Mouse (Mus musculus) lung, postnatal 0 days (tissue): ENCODE data around the gene Bbs1. TPM values are rescaled to one million over a fixed set of nuclear protein-coding genes. Genes with fewer than 3 reads are reported as not detected.
"Not testable (repeated sequence)": the region's sequence is repeated elsewhere in the genome, so short reads cannot be mapped to it uniquely, and the experiment has no call there.

Experiments used
- ATAC-seq: fragments of 200-750 bp; cut with Nextera tagmentation; 2 replicates; pipeline ENCODE4 v1.8.0; 2017; ENCODE audit warnings: moderate library complexity
- DNase-seq: peaks from one replicate; pipeline ENCODE4 v3.0.0-alpha.2; 2016; ENCODE audit warnings: low spot score
- H3K27ac ChIP-seq: fragments of 300-500 bp; sonication (generic); 2 replicates; pipeline ENCODE4 v1.5.1; 2014; ENCODE audit warnings: antibody characterized with exemption, mild to moderate bottlenecking, low read length, mixed read lengths
- H3K27me3 ChIP-seq: fragments of 300-500 bp; sonication (generic); replicated peaks from 2 replicates; pipeline ENCODE4 v1.6.1; 2014; ENCODE audit warnings: low read length, mixed read lengths; ENCODE audit not compliant: insufficient read depth
- H3K36me3 ChIP-seq: fragments of 300-500 bp; sonication (generic); 2 replicates; pipeline ENCODE4 v1.6.1; 2014; ENCODE audit warnings: low read length, mixed read lengths; ENCODE audit not compliant: insufficient read depth
- H3K4me1 ChIP-seq: fragments of 300-500 bp; sonication (generic); 2 replicates; pipeline ENCODE4 v1.6.1; 2014; ENCODE audit warnings: antibody characterized with exemption, low read depth, low read length, mixed read lengths; ENCODE audit not compliant: insufficient read depth
- H3K4me2 ChIP-seq: fragments of 300-500 bp; sonication (generic); replicated peaks from 2 replicates; pipeline ENCODE4 v1.6.1; 2014; ENCODE audit warnings: low read depth, mild to moderate bottlenecking, low read length, moderate library complexity, mixed read lengths
- H3K4me3 ChIP-seq: fragments of 300-500 bp; sonication (generic); 2 replicates; pipeline ENCODE4 v1.5.1; 2014; ENCODE audit warnings: low read depth, low read length
- H3K9ac ChIP-seq: fragments of 300-500 bp; sonication (generic); replicated peaks from 2 replicates; pipeline ENCODE4 v1.6.1; 2014; ENCODE audit warnings: low read depth, mild to moderate bottlenecking
- H3K9me3 ChIP-seq: fragments of 300-500 bp; sonication (generic); 2 replicates; pipeline ENCODE4 v1.6.1; 2016; ENCODE audit warnings: low read length, mixed read lengths
- CTCF ChIP-seq: IDR thresholded peaks from 2 replicates; pipeline ENCODE4 v1.5.1; 2016; ENCODE audit warnings: antibody characterized with exemption, mild to moderate bottlenecking
- EP300 ChIP-seq: IDR thresholded peaks from 2 replicates; pipeline ENCODE4 v1.6.1; 2016; ENCODE audit warnings: antibody characterized with exemption, mild to moderate bottlenecking, control low read depth
- WGBS: fragments of 180-500 bp; shearing (Covaris S2); extraction: QIAGEN DNeasy Blood & Tissue Kit; methylation state at CpG from one replicate; pipeline ENCODE4 v1.1.7; 2014; 5-methylcytosine and 5-hydroxymethylcytosine counted together
- polyA plus RNA-seq: library from polyadenylated mRNA; unstranded; fragments of >200 nt; fragmentation: Nextera tagmentation; extraction: Ambion mirVana; gene quantifications from 2 replicates; pipeline ENCODE4 v1.2.1, GENCODE M21; 2015

Gene Bbs1
- polyA plus RNA-seq = 1.6 and 1.9 TPM in 2 replicates

GRCm38 (mm10) chr19:4905979-4906794, at the start of gene Bbs1:
Gene Bbs1, minus strand, starts transcription at chr19:4906628.
- Histone ChIP-seq H3K4me1 (no peaks in the 10 kb centered on the region), H3K9me3 (no peaks in the 10 kb centered on the region), H3K27me3 (no peaks in the 10 kb centered on the region), H3K4me2 (peak within 1 kb of the TSS; percentile 69), H3K36me3 (peaks cover 17% of the 10 kb centered on the region; the same call in 1 of the 2 replicates), H3K27ac (no peak within 1 kb of the TSS), H3K9ac (0 out of 2 replicates have a peak within 1 kb of the TSS, but pooled peaks have one; percentile 24), H3K4me3 (peak within 1 kb of the TSS; percentile 58)
- peak; percentile 71 for ATAC-seq
- 7% methylated on average over 31 of the region's 31 CpGs for WGBS
- DNase-seq = peak; percentile 84
- TF ChIP-seq CTCF = no peak
- 0 out of 2 replicates have a peak, but pooled peaks have one; percentile 14 for TF ChIP-seq EP300

- H3K4me1 ChIP-seq, H3K4me2 ChIP-seq, H3K4me3 ChIP-seq, H3K9ac ChIP-seq, H3K9me3 ChIP-seq, ATAC-seq, H3K36me3 ChIP-seq, H3K27me3 ChIP-seq, DNase-seq, H3K27ac ChIP-seq: not testable (repeated sequence)
- 76% methylated on average over 9 of the region's 9 CpGs for WGBS
Measured at GRCm38 (mm10) chr19:4948641-4949040, 42.2 kb upstream of the Bbs1 start.

- DNase-seq (no peak), ATAC-seq (no peak)
- no peaks in the 10 kb centered on the region for H3K9me3 ChIP-seq
- 48% methylated on average over 6 of the region's 6 CpGs for WGBS
- TF ChIP-seq CTCF (no peak), EP300 (no peak)
- H3K27ac ChIP-seq = no peak overlapping the region
- H3K9ac ChIP-seq = no peak overlapping the region
- H3K4me1 ChIP-seq = peaks cover 6% of the 10 kb centered on the region; the same call in 1 of the 2 replicates
- H3K4me3 ChIP-seq = no peak overlapping the region
- no peaks in the 10 kb centered on the region for H3K27me3 ChIP-seq
- H3K36me3 ChIP-seq = no peaks in the 10 kb centered on the region
- no peak overlapping the region for H3K4me2 ChIP-seq
Measured at GRCm38 (mm10) chr19:4945540-4945939, 39.1 kb upstream of the Bbs1 start.

- no peaks in the 10 kb centered on the region for H3K36me3 ChIP-seq
- 2% methylated on average over 13 of the region's 13 CpGs for WGBS
- peak; percentile 84 for DNase-seq
- H3K4me2 ChIP-seq = peak overlapping the region; percentile 86
- H3K9me3 ChIP-seq = no peaks in the 10 kb centered on the region
- peaks cover 6% of the 10 kb centered on the region; the same call in 1 of the 2 replicates for H3K4me1 ChIP-seq
- TF ChIP-seq EP300 (no peak), CTCF (no peak)
- no peaks in the 10 kb centered on the region for H3K27me3 ChIP-seq
- peak overlapping the region; percentile 19; the same call in 1 of the 2 replicates for H3K9ac ChIP-seq
- H3K27ac ChIP-seq = no peak overlapping the region
- peak overlapping the region; percentile 59 for H3K4me3 ChIP-seq
- ATAC-seq = peak; percentile 75
Measured at GRCm38 (mm10) chr19:4943253-4943588, 36.8 kb upstream of the Bbs1 start.

GRCm38 (mm10) chr19:4942551-4943252, 36.3 kb upstream of the Bbs1 start, which contains the start of gene Peli3:
Gene Peli3, minus strand, starts transcription at chr19:4943127.
- H3K27me3 ChIP-seq = no peaks in the 10 kb centered on the region
- WGBS = under 1% methylated on average over 36 of the region's 55 CpGs
- peaks cover 6% of the 10 kb centered on the region; the same call in 1 of the 2 replicates for H3K4me1 ChIP-seq
- H3K4me2 ChIP-seq = peak within 1 kb of the TSS; percentile 86
- H3K9me3 ChIP-seq = no peaks in the 10 kb centered on the region
- H3K27ac ChIP-seq = no peak within 1 kb of the TSS
- DNase-seq = peak; percentile 89
- H3K9ac ChIP-seq = peak within 1 kb of the TSS; percentile 19; the same call in 1 of the 2 replicates
- no peak for TF ChIP-seq EP300
- TF ChIP-seq CTCF = no peak
- H3K36me3 ChIP-seq = no peaks in the 10 kb centered on the region
- ATAC-seq = peak; percentile 99
- peak within 1 kb of the TSS; percentile 59 for H3K4me3 ChIP-seq
